Mouse (Mus musculus) MEL (cell line): ENCODE measurements around the gene Polr1e. TPM values are rescaled to one million over a fixed set of nuclear protein-coding genes. Genes with fewer than 3 reads are reported as not detected.

Experiments used
- DNase-seq: peaks from one replicate; pipeline ENCODE4 v3.0.0; 2011; ENCODE audit warnings: low read depth, low spot score
- H3K27ac ChIP-seq: 2 replicates; pipeline ENCODE4 v1.5.1; 2012; ENCODE audit warnings: low read depth, mild to moderate bottlenecking, control low read depth, low read length, moderate library complexity; ENCODE audit not compliant: control insufficient read depth
- H3K27me3 ChIP-seq, 2 experiments: fragments of 150-350 bp in 1 of 2; sonication (generic) in 1 of 2; 2 replicates each; pipeline ENCODE4 v1.6.1; 2012; ENCODE audit warnings: low read length in 2 of 2, mild to moderate bottlenecking in 2 of 2, improper control_type of control experiment in 1 of 2, moderate library complexity in 1 of 2; ENCODE audit not compliant: insufficient read depth in 2 of 2, control insufficient read depth in 1 of 2
- H3K36me3 ChIP-seq, 2 experiments: 2 replicates each; pipeline ENCODE4 v1.6.1; 2012 to 2014; ENCODE audit warnings: low read length in 2 of 2, improper control_type of control experiment in 1 of 2, inconsistent platforms in 1 of 2, mild to moderate bottlenecking in 1 of 2; ENCODE audit not compliant: insufficient read depth in 2 of 2, control insufficient read depth in 1 of 2
- H3K4me1 ChIP-seq, 2 experiments: fragments of 150-350 bp in 1 of 2; sonication (generic) in 1 of 2; 2 replicates each; pipeline ENCODE4 v1.6.1; 2012; ENCODE audit warnings: low read length in 2 of 2, improper control_type of control experiment in 1 of 2, mild to moderate bottlenecking in 1 of 2; ENCODE audit not compliant: insufficient read depth in 2 of 2, control insufficient read depth in 1 of 2
- H3K4me3 ChIP-seq, 2 experiments: fragments of 150-350 bp in 1 of 2; sonication (generic) in 1 of 2; 2 replicates each; pipeline ENCODE4 v1.5.1; 2012; ENCODE audit warnings: low read depth in 2 of 2, low read length in 2 of 2, mild to moderate bottlenecking in 2 of 2, moderate library complexity in 2 of 2, control low read depth in 1 of 2, improper control_type of control experiment in 1 of 2; ENCODE audit not compliant: control insufficient read depth in 1 of 2, insufficient read depth in 1 of 2
- H3K79me2 ChIP-seq: 2 replicates; pipeline ENCODE4 v1.6.1; 2012; ENCODE audit warnings: mild to moderate bottlenecking, low read length, moderate library complexity; ENCODE audit not compliant: control insufficient read depth, poor library complexity, insufficient read depth
- H3K9ac ChIP-seq: 2 replicates; pipeline ENCODE4 v1.6.1; 2012; ENCODE audit warnings: low read depth, mild to moderate bottlenecking, control low read depth, low read length, moderate library complexity; ENCODE audit not compliant: control insufficient read depth, poor library complexity, severe bottlenecking
- H3K9me3 ChIP-seq: fragments of 150-350 bp; sonication (generic); replicated peaks from 2 replicates; pipeline ENCODE4 v1.6.1; 2012; ENCODE audit warnings: mild to moderate bottlenecking, low read length, improper control_type of control experiment, moderate library complexity; ENCODE audit not compliant: insufficient read depth
- BHLHE40 ChIP-seq: IDR thresholded peaks from 2 replicates; pipeline ENCODE4 v1.6.1; 2012; ENCODE audit warnings: low read depth, mild to moderate bottlenecking, inconsistent platforms, low read length, improper control_type of control experiment, borderline replicate concordance
- CHD1 ChIP-seq: IDR thresholded peaks from 2 replicates; pipeline ENCODE4 v1.6.1; 2012; ENCODE audit warnings: low read depth, mild to moderate bottlenecking, inconsistent platforms, low read length, improper control_type of control experiment
- CTCF ChIP-seq, 3 experiments: IDR thresholded peaks in 2 of 3; conservative IDR thresholded peaks in 1 of 3; 2 replicates each; pipeline ENCODE4 v1.5.1; 2011 to 2012; ENCODE audit warnings: low read length in 3 of 3, low read depth in 2 of 3, mild to moderate bottlenecking in 2 of 3, improper control_type of control experiment in 1 of 3, inconsistent platforms in 1 of 3, mixed read lengths in 1 of 3, moderate library complexity in 1 of 3; ENCODE audit not compliant: control insufficient read depth in 1 of 3, insufficient read depth in 1 of 3, poor library complexity in 1 of 3, severe bottlenecking in 1 of 3
- E2F4 ChIP-seq: IDR thresholded peaks from 2 replicates; pipeline ENCODE4 v1.6.1; 2011; ENCODE audit warnings: low read depth, low read length, improper control_type of control experiment, borderline replicate concordance
- GABPA ChIP-seq: IDR thresholded peaks from 2 replicates; pipeline ENCODE4 v1.6.1; 2012; ENCODE audit warnings: low read depth, mild to moderate bottlenecking, inconsistent platforms, low read length, improper control_type of control experiment, moderate library complexity
- GATA1 ChIP-seq: IDR thresholded peaks from 2 replicates; pipeline ENCODE4 v1.6.1; 2011; ENCODE audit warnings: low read depth, low read length, improper control_type of control experiment
- JUND ChIP-seq: IDR thresholded peaks from 2 replicates; pipeline ENCODE4 v1.6.1; 2011; ENCODE audit warnings: low read depth, mild to moderate bottlenecking, improper control_type of control experiment, low read length
- KAT2A ChIP-seq: conservative IDR thresholded peaks from 2 replicates; pipeline ENCODE4 v1.6.1; 2012; ENCODE audit warnings: low read depth, low read length, improper control_type of control experiment, inconsistent platforms
- MAX ChIP-seq: IDR thresholded peaks from 2 replicates; pipeline ENCODE4 v1.6.1; 2011; ENCODE audit warnings: low read length, improper control_type of control experiment
- MAZ ChIP-seq: IDR thresholded peaks from 2 replicates; pipeline ENCODE4 v1.6.1; 2012; ENCODE audit warnings: low read depth, mild to moderate bottlenecking, inconsistent platforms, low read length, improper control_type of control experiment
- MEF2A ChIP-seq: IDR thresholded peaks from 2 replicates; pipeline ENCODE4 v1.6.1; 2014; ENCODE audit warnings: low read depth, mild to moderate bottlenecking, inconsistent platforms, low read length, improper control_type of control experiment; ENCODE audit not compliant: poor library complexity, insufficient replicate concordance, severe bottlenecking; ENCODE audit errors: extremely low read depth
- MXI1 ChIP-seq: IDR thresholded peaks from 2 replicates; pipeline ENCODE4 v1.6.1; 2011; ENCODE audit warnings: mild to moderate bottlenecking, low read depth, low read length, improper control_type of control experiment
- MYB ChIP-seq: IDR thresholded peaks from 2 replicates; pipeline ENCODE4 v1.6.1; 2011; ENCODE audit warnings: mild to moderate bottlenecking, low read depth, low read length, improper control_type of control experiment
- NRF1 ChIP-seq: IDR thresholded peaks from 2 replicates; pipeline ENCODE4 v1.6.1; 2014; ENCODE audit warnings: low read depth, mild to moderate bottlenecking, inconsistent platforms, low read length, improper control_type of control experiment, moderate library complexity; ENCODE audit not compliant: poor library complexity, insufficient read depth, severe bottlenecking
- POLR2AphosphoS2 ChIP-seq: IDR thresholded peaks from 2 replicates; pipeline ENCODE4 v1.6.1; 2011; ENCODE audit warnings: low read length, improper control_type of control experiment
- RCOR1 ChIP-seq: IDR thresholded peaks from 2 replicates; pipeline ENCODE4 v1.6.1; 2012; ENCODE audit warnings: low read depth, mild to moderate bottlenecking, inconsistent platforms, low read length, improper control_type of control experiment
- SIN3A ChIP-seq: IDR thresholded peaks from 2 replicates; pipeline ENCODE4 v1.6.1; 2012; ENCODE audit warnings: low read length, improper control_type of control experiment, inconsistent platforms
- SMC3 ChIP-seq: IDR thresholded peaks from 2 replicates; pipeline ENCODE4 v1.6.1; 2011; ENCODE audit warnings: low read depth, low read length, improper control_type of control experiment
- TAL1 ChIP-seq: IDR thresholded peaks from 2 replicates; pipeline ENCODE4 v1.6.1; 2012; ENCODE audit warnings: mild to moderate bottlenecking, inconsistent platforms, low read length, moderate library complexity, mixed read lengths
- TBP ChIP-seq: IDR thresholded peaks from 2 replicates; pipeline ENCODE4 v1.8.0; 2011; ENCODE audit warnings: low read depth, low read length, improper control_type of control experiment
- TCF12 ChIP-seq: IDR thresholded peaks from 2 replicates; pipeline ENCODE4 v1.6.1; 2014; ENCODE audit warnings: low read depth, mild to moderate bottlenecking, inconsistent platforms, low read length, improper control_type of control experiment, moderate library complexity
- UBTF ChIP-seq: IDR thresholded peaks from 2 replicates; pipeline ENCODE4 v1.6.1; 2012; ENCODE audit warnings: low read depth, mild to moderate bottlenecking, inconsistent platforms, low read length, improper control_type of control experiment, moderate library complexity, borderline replicate concordance; ENCODE audit not compliant: insufficient read depth
- USF1 ChIP-seq: IDR thresholded peaks from 2 replicates; pipeline ENCODE4 v1.6.1; 2014; ENCODE audit warnings: low read depth, mild to moderate bottlenecking, inconsistent platforms, low read length, improper control_type of control experiment, moderate library complexity
- USF2 ChIP-seq, 2 experiments: IDR thresholded peaks; 2 replicates each; pipeline ENCODE4 v1.6.1; 2011 to 2012; ENCODE audit warnings: improper control_type of control experiment in 2 of 2, low read length in 2 of 2, borderline replicate concordance in 1 of 2, inconsistent platforms in 1 of 2, low read depth in 1 of 2, mild to moderate bottlenecking in 1 of 2; ENCODE audit not compliant: insufficient read depth in 1 of 2
- ZKSCAN1 ChIP-seq: IDR thresholded peaks from 2 replicates; pipeline ENCODE4 v1.6.1; 2012; ENCODE audit warnings: low read depth, mild to moderate bottlenecking, inconsistent platforms, low read length, improper control_type of control experiment, moderate library complexity
- ZMIZ1 ChIP-seq: IDR thresholded peaks from 2 replicates; pipeline ENCODE4 v1.6.1; 2012; ENCODE audit warnings: low read depth, mild to moderate bottlenecking, inconsistent platforms, low read length, improper control_type of control experiment, moderate library complexity
- ZNF384 ChIP-seq: IDR thresholded peaks from 2 replicates; pipeline ENCODE4 v1.6.1; 2012; ENCODE audit warnings: low read depth, mild to moderate bottlenecking, inconsistent platforms, low read length, improper control_type of control experiment
- polyA plus RNA-seq, 2 experiments: library from polyadenylated mRNA; stranded (reverse) in 1 of 2; unstranded in 1 of 2; fragments of >175 nt in 1 of 2; fragments of >200 nt in 1 of 2; gene quantifications; 2 replicates each; pipeline versions ENCODE4 v1.2.1 to v1.2.4; 2012; ENCODE audit warnings: low replicate concordance in 2 of 2, low read depth in 1 of 2; ENCODE audit not compliant: insufficient read length in 2 of 2, insufficient read depth in 1 of 2, missing spikeins in 1 of 2
- total RNA-seq: library from RNA; depleted of rRNA; stranded (reverse); fragments of 300-350 nt; gene quantifications from 2 replicates; pipeline ENCODE4 v1.2.3, GENCODE M21; 2012

Gene Polr1e
- total and polyA plus RNA-seq, 3 experiments, result 40.8 to 51.5 TPM; not detected in 1

GRCm38 (mm10) chr4:45040795-45041194, 22.4 kb downstream of the Polr1e start:
- Histone ChIP-seq H3K4me1 (peaks cover 0 to 6% of the 10 kb centered on the region in 2 experiments; a peak in 2 of 4 replicates), H3K27me3 (no peaks in the 10 kb centered on the region), H3K36me3 (peaks cover 0 to 2% of the 10 kb centered on the region in 2 experiments; a peak in 2 of 4 replicates), H3K9ac (no peak overlapping the region), H3K79me2 (no peaks in the 10 kb centered on the region), H3K27ac (no peak overlapping the region), H3K9me3 (no peaks in the 10 kb centered on the region), H3K4me3 (no peak overlapping the region)
- DNase-seq, result no peak
- TF ChIP-seq MAX (no peak), KAT2A (no peak), SIN3A (no peak), ZKSCAN1 (no peak), USF2 (IDR thresholded peaks at IDR 0.05; ENCODE audit: borderline replicate concordance in 1 of 2, insufficient read depth in 1 of 2, low read depth in 1 of 2, low read length in 2 of 2) (no peak), TCF12 (no peak), TAL1 (no peak), GABPA (no peak), TBP (no peak), MYB (no peak), CHD1 (no peak), USF1 (no peak), MAZ (no peak), MEF2A (no peak), BHLHE40 (no peak)

- TF ChIP-seq MYB, result no peak
- no peak for TF ChIP-seq POLR2AphosphoS2
- no peak for TF ChIP-seq E2F4
- TF ChIP-seq TCF12, result no peak
- TF ChIP-seq BHLHE40, result no peak
- no peak for TF ChIP-seq UBTF
- TF ChIP-seq CTCF (IDR thresholded peaks at IDR 0.05 in 2 of 3, conservative IDR thresholded peaks at IDR 0.05 in 1 of 3; ENCODE audit: control insufficient read depth in 1 of 3, insufficient read depth in 1 of 3, low read depth in 2 of 3, low read length in 3 of 3, poor library complexity in 1 of 3, severe bottlenecking in 1 of 3), result no peak
- no peak for TF ChIP-seq GATA1
- TF ChIP-seq RCOR1, result no peak
- TF ChIP-seq SMC3, result no peak
- no peak for TF ChIP-seq MAZ
- no peak for TF ChIP-seq ZNF384
- no peak for TF ChIP-seq TBP
- no peak for TF ChIP-seq NRF1
- TF ChIP-seq MXI1, result no peak
- TF ChIP-seq JUND, result no peak
- no peak for TF ChIP-seq ZMIZ1
- TF ChIP-seq, all 39 proteins: peak for 0
- H3K79me2 ChIP-seq, result no peaks in the 10 kb centered on the region
- DNase-seq, result no peak
- H3K27me3 ChIP-seq, result no peaks in the 10 kb centered on the region
- no peak overlapping the region for H3K9ac ChIP-seq
- H3K27ac ChIP-seq, result no peak overlapping the region
- H3K4me3 ChIP-seq, result no peak overlapping the region
- no peaks in the 10 kb centered on the region for H3K36me3 ChIP-seq
- no peaks in the 10 kb centered on the region for H3K4me1 ChIP-seq
- H3K9me3 ChIP-seq, result no peaks in the 10 kb centered on the region
Measured at GRCm38 (mm10) chr4:45046679-45047078, 28.3 kb downstream of the Polr1e start.
